Mouse (Mus musculus) bone marrow macrophage, adult 2 months (primary cell): ENCODE measurements at regions not wholly inside any gene's neighbourhood (a gene's known extent, or its start where the extent isn't known, plus 50 kb on each side); places are given as distances from the start of the nearest gene placed in this dataset.

Experiments
- CTCF ChIP-seq: IDR thresholded peaks from 2 replicates; pipeline ENCODE4 v1.5.1; 2012; ENCODE audit warnings: low read depth, mild to moderate bottlenecking, low read length, moderate library complexity
- POLR2A ChIP-seq: IDR thresholded peaks from 2 replicates; pipeline ENCODE4 v1.6.1; 2012; ENCODE audit warnings: mild to moderate bottlenecking, low read depth, low read length, borderline replicate concordance

DNA sequence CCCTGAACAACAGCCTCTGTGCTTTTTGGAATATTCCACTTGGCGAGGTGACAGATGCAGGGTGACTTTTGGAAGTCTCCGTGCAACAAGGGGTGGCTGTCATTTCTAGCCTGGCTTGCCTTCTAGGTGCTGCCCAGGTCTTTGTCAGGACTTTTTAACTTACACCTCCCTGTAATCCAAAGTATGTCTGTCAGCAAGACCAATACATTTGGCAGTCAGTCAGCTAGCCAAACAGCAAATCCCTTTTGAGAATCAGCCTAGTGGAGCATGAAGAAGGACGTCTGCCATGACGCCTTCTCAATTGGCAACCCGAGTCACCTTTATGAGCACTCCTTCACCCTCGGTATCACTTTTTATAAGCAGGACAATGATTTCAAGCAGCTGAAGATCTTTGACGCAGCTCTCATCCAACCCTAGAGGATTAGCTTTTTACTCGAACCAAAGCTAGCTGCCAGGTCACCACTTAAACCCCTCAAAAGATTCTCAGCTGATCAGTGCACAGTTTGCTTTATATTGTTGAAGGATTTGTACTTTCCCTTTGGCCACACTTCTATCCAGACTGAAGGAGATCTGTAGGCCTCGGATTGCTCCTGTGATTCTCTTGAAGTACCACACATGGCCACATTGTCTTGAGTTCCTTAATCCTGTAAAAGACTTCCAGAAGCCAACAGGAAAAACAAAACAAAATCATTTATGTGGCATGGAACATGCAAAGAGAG, 883.1 kb downstream of the Fam19a2 start:
- TF ChIP-seq POLR2A (no peak), CTCF (no peak)
